Mouse (Mus musculus) bone marrow macrophage, adult 2 months (primary cell): ENCODE measurements around the gene Hist1h2ah. TPM values are rescaled to one million over a fixed set of nuclear protein-coding genes. Genes with fewer than 3 reads are reported as not detected.

Experiments used
- H3K27ac ChIP-seq: 2 replicates; pipeline ENCODE4 v1.5.1; 2012; ENCODE audit warnings: low read depth, low read length; ENCODE audit not compliant: insufficient read depth
- H3K4me1 ChIP-seq: 2 replicates; pipeline ENCODE4 v1.6.1; 2012; ENCODE audit warnings: low read length; ENCODE audit not compliant: control insufficient read depth, insufficient read depth
- H3K4me3 ChIP-seq: 2 replicates; pipeline ENCODE4 v1.5.1; 2012; ENCODE audit warnings: mild to moderate bottlenecking, low read length, moderate library complexity; ENCODE audit not compliant: insufficient read depth
- CTCF ChIP-seq: IDR thresholded peaks from 2 replicates; pipeline ENCODE4 v1.5.1; 2012; ENCODE audit warnings: low read depth, mild to moderate bottlenecking, low read length, moderate library complexity
- POLR2A ChIP-seq: IDR thresholded peaks from 2 replicates; pipeline ENCODE4 v1.6.1; 2012; ENCODE audit warnings: mild to moderate bottlenecking, low read depth, low read length, borderline replicate concordance
- polyA plus RNA-seq: library from polyadenylated mRNA; stranded (reverse); fragments of >200 nt; gene quantifications from 2 replicates; pipeline ENCODE4 v1.2.4, GENCODE M21; 2012; ENCODE audit not compliant: missing spikeins, insufficient read depth, insufficient read length

Hist1h2ah gene
- polyA plus RNA-seq, 1 experiment, result not detected

GRCm38 (mm10) chr13:22037415-22037814 is 2.0 kb upstream of the Hist1h2ah start:
- Histone ChIP-seq H3K27ac (no peak overlapping the region), H3K4me3 (no peak overlapping the region), H3K4me1 (peaks cover 12% of the 10 kb centered on the region; the same call in 1 of the 2 replicates)
- TF ChIP-seq POLR2A (no peak), CTCF (no peak)

DNA sequence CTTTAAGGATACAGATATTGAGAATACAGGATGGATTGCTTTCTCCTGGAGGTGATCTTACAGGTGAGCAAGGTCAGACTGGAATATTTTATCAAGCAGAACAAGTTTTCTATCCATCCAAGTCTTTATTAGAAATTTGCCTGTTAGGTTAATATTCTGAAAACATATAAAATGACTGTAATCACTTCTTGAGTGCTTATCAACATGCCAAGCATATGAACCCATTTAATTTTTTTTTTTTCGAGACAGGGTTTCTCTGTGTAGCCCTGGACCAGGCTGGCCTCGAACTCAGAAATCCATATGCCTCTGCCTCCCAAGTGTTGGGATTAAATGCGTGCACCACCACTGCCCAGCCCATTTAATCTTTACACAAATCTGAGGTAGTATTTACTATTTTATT is 1.6 kb upstream of the Hist1h2ah start:
- H3K4me3 ChIP-seq, result no peak overlapping the region
- H3K4me1 ChIP-seq, result peaks cover 12% of the 10 kb centered on the region; the same call in 1 of the 2 replicates
- H3K27ac ChIP-seq, result peak overlapping the region; percentile 41
- no peak for TF ChIP-seq CTCF
- no peak for TF ChIP-seq POLR2A

DNA sequence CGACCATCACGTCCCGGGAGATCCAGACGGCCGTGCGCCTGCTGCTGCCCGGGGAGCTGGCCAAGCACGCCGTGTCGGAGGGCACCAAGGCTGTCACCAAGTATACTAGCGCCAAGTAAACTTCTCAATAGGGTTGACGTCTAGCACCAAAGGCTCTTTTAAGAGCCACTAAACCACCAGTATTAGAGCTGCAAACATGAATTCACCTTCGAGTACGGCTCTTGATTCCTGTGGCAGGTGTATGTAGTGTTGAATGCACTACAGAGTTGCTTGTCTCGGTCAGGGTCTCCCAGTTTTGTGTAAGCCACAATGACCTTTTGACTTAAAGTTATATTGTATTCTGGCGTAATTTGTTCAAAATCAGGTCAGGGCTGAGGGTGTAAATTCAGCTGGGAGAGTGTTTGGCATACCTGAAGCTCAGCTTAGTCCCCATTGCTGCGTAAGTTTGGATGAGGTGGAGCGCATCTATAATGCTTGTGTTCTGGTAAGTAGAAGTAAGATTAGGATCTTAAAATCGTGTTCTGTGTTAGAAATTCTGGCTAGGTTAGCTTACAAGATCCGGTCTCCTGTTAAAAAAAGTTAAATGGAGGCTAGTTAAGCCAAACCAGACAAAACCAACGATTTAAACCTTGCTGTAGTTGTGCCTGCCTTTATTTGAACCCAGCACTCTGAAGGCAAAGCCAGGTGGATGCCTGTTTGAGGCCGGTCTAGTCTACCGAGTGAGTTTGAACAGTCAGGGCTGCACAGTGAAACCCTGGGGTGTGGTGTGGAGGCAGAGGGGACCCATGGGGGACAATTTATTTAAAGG is 985 bp upstream of the Hist1h2ah start:
- peaks cover 12% of the 10 kb centered on the region; the same call in 1 of the 2 replicates for H3K4me1 ChIP-seq
- H3K4me3 ChIP-seq, result peak overlapping the region; percentile 27
- no peak for TF ChIP-seq POLR2A
- TF ChIP-seq CTCF, result no peak
- H3K27ac ChIP-seq, result peak overlapping the region; percentile 41

DNA sequence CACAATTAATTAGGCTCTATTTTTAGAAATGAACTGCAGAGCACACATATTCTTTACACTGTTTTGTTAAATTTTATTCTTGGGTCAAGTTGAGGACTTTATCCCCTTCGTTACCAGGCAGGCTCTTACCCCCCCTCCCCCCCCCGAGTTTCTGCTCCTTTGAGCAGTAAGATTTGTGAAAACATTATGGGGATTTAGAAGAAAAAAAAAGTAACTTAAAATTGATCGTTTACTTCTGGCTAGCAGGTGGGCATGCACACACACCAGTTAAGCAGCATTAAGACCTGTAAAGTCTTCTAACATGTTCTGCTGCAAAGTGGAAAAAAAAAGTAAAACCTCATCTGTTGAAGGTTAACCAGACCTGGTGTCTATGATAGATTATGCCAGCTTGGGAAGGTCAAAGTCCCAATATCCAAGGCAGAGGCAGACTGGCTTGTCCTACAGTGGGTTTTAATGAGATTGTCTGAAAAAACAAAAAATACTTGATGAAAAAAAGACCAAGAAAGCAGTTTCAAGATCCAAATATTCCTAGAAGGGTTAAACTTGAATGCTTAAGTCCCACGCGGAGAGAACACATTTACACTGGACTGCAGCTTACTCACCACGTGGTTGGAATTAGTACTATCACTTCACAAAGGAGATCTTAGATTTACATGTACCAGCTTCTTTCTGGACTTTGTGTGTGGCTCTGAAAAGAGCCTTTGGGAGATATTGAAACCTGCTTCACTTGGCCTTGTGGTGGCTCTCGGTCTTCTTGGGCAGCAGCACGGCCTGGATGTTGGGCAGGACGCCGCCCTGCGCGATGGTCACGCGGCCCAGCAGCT is 713 bp downstream of the Hist1h2ah start:
- Histone ChIP-seq H3K27ac (peak overlapping the region; percentile 73), H3K4me1 (peaks cover 8% of the 10 kb centered on the region; the same call in 1 of the 2 replicates), H3K4me3 (peak overlapping the region; percentile 54)
- TF ChIP-seq POLR2A, result no peak
- TF ChIP-seq CTCF, result no peak

- H3K4me1 ChIP-seq, result peaks cover 8% of the 10 kb centered on the region; the same call in 1 of the 2 replicates
- TF ChIP-seq CTCF (no peak), POLR2A (no peak)
- H3K4me3 ChIP-seq, result peak overlapping the region; percentile 54
- H3K27ac ChIP-seq, result peak overlapping the region; percentile 73
These were observed 1.5 kb downstream of the Hist1h2ah start for GRCm38 (mm10) chr13:22033741-22034442.

DNA sequence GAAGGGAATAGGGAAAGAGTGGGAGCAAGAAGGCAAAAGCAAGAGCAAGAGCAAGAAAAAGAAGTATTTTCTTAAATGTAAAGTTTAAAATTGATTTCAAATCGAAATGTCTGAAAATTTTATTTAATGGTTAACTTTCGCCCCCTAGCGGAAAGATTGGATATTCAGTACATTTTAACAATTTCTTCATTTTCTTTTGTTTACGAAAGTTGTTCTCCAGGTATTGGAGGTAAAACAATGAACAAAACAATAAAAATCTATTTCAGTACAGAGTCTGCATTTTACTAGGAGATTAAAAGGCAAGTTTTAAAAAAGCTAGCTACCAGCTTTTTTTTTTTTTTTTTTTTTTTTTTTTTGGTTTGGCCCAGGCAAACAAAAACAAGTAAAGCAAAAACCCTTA is 4.9 kb downstream of the Hist1h2ah start:
- Histone ChIP-seq H3K4me1 (peaks cover 2% of the 10 kb centered on the region; the same call in 1 of the 2 replicates), H3K27ac (no peak overlapping the region), H3K4me3 (no peak overlapping the region)
- no peak for TF ChIP-seq CTCF
- no peak for TF ChIP-seq POLR2A

GRCm38 (mm10) chr13:22029928-22030327 is 5.4 kb downstream of the Hist1h2ah start:
- H3K27ac ChIP-seq, result no peak overlapping the region
- no peak overlapping the region for H3K4me3 ChIP-seq
- H3K4me1 ChIP-seq, result peaks cover 2% of the 10 kb centered on the region; the same call in 1 of the 2 replicates
- TF ChIP-seq CTCF (no peak), POLR2A (no peak)

DNA sequence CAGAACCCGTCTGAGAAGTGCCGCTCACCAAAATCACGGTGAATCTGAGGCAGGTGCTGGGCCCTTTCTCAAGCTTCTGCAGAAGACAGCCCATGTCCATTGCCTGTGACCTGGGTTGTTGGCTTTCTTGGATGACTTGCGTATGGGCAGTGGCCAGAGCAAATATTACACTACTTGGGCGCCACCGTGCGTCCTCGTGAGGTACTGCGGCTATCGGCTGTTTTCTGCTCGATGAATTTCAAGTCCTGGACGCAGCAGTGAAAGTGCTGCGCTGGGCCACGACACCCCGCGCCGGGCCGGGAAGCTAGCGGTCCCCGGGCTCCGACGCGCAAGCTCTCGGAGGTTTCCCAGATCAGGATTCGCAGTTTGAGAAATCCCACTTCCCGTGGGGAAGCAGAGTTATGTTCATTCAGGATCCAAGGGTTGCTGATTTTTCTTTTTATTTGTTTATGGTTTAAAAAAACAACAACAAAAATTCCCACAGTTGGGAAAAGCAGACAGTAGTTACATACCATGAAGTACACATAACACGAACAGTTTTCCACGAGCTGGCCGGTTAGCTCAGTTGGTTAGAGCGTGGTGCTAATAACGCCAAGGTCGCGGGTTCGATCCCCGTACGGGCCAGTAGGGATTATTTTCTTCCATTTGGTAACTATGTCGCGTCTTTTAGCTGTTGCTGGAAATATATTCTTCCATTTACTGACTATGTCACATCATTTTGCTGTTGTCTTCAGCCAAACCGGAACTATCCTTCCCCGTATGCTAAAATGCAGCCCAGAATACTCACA is 6.5 kb downstream of the Hist1h2ah start:
- Histone ChIP-seq H3K4me1 (peaks cover under 1% of the 10 kb centered on the region; the same call in 1 of the 2 replicates), H3K4me3 (peak overlapping the region; percentile 67), H3K27ac (peak overlapping the region; percentile 65; the same call in 1 of the 2 replicates)
- TF ChIP-seq CTCF (peak; percentile 72), POLR2A (no peak)
